Mouse (Mus musculus) spleen, embryonic (tissue): Measurements from ENCODE around the gene Gm21767.
"Not testable (repeated sequence)": the region's sequence is repeated elsewhere in the genome, so short reads cannot be mapped to it uniquely, and the experiment has no call there.

Experiments
- CTCF ChIA-PET: fragments of 350-600 bp; sonication (Branson Sonifier 250); formaldehyde crosslinking; loops from one replicate; lab custom pipeline; 2022; lab: Charles Lee

Gm21767 gene

DNA sequence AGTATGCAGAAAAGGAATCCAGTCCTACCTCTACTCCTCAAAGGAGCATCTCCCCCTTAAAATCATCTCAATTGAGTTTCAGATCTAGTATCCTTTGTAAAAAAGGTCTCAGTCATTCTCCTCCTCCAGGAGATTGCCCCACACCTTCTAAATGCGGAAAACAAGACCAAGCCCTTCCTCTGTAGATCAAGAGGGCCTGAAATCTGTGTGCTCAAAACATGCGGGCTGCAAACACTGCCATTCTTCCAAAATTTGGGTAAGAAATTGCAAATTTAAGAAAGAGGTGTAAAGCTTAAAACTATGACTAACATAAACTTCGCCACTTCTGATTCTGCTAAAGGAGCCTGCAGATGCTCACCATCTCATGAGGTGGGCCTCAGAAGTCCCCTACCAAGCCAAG, at the start of gene Gm21767:
Gene Gm21767, plus strand, starts transcription at position 301 of the 400 bp plus-strand sequence.
- CTCF ChIA-PET = not testable (repeated sequence)
